Mouse (Mus musculus) embryonic facial prominence, embryonic 12.5 days (tissue): ENCODE measurements around the gene Jund. TPM values are rescaled to one million over a fixed set of nuclear protein-coding genes. Genes with fewer than 3 reads are reported as not detected.

ENCODE experiments used
- ATAC-seq: fragments of 200-750 bp; cut with Nextera tagmentation; 2 replicates; pipeline ENCODE4 v1.8.0; 2017; ENCODE audit not compliant: insufficient number of reproducible peaks, insufficient read depth, low FRiP score, low TSS enrichment
- H3K27ac ChIP-seq: fragments of 300-500 bp; sonication (generic); 2 replicates; pipeline ENCODE4 v1.5.1; 2016; ENCODE audit warnings: mild to moderate bottlenecking
- H3K27me3 ChIP-seq: fragments of 300-500 bp; sonication (generic); 2 replicates; pipeline ENCODE4 v1.6.1; 2016; ENCODE audit warnings: mild to moderate bottlenecking, moderate library complexity
- H3K36me3 ChIP-seq: fragments of 300-500 bp; sonication (generic); 2 replicates; pipeline ENCODE4 v1.6.1; 2016; ENCODE audit warnings: mild to moderate bottlenecking
- H3K4me1 ChIP-seq: fragments of 300-500 bp; sonication (generic); 2 replicates; pipeline ENCODE4 v1.6.1; 2016
- H3K4me2 ChIP-seq: fragments of 300-500 bp; sonication (generic); replicated peaks from 2 replicates; pipeline ENCODE4 v1.6.1; 2016; ENCODE audit warnings: mild to moderate bottlenecking, moderate library complexity
- H3K4me3 ChIP-seq: fragments of 300-500 bp; sonication (generic); 2 replicates; pipeline ENCODE4 v1.5.1; 2016; ENCODE audit warnings: mild to moderate bottlenecking
- H3K9ac ChIP-seq: fragments of 300-500 bp; sonication (generic); 2 replicates; pipeline ENCODE4 v1.6.1; 2016; ENCODE audit warnings: mild to moderate bottlenecking, moderate library complexity
- H3K9me3 ChIP-seq: fragments of 300-500 bp; sonication (generic); 2 replicates; pipeline ENCODE4 v1.6.1; 2016; ENCODE audit warnings: mild to moderate bottlenecking, moderate library complexity
- WGBS: fragments of 180-500 bp; shearing (Covaris S2); methylation state at CpG from one replicate; pipeline ENCODE4 v1.1.7; 2016; 5-methylcytosine and 5-hydroxymethylcytosine counted together
- polyA plus RNA-seq: library from polyadenylated mRNA; unstranded; fragments of >200 nt; fragmentation: Nextera tagmentation; extraction: Ambion mirVana; gene quantifications from 2 replicates; pipeline ENCODE4 v1.2.1, GENCODE M21; 2016

Jund gene
- polyA plus RNA-seq, 1 experiment from 2014 or later, result 150 TPM

DNA sequence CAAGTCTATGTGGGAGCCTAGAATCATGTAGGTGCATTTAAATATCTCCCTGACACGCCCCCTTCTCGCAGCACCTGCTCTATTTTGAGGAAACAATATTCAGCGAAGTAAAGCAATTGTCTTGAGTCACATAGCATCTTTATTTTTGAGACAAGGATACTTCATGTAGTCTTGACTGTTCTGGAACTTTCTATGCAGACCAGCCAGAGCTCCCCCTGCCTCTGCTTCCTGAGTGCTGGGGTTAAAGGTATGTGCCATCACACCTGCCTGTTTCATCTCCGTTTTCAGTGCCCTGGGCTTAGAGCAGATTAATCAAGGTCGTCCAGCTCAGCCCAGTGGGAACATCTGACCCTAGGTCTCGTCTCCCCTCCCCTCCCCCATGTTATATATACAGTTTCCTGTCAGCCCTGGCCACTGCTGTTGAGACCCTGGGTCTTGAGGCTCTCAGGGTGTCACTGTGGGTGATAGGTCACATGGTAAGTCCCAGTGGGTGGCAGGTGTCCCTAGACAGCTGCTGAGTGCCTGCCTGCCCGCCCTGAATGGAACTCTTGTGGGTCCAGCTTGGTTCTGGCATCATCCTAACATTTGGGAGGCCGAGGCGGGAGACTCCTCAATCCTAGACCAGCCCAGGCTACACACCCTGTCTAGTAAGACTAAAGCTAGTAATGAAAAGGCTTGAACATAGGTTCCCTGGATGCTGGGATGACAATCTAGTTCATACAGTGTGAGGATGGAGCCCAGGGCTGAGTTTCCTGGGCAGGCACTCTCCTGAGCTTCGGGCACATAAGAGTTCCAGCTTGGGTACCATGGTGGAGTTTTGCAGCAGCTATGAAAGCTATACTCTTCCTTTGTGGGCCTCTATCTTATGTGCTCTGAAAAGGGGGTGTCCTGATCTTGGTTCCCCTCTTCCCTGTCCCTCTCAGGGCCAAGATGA is 2.6 kb downstream of the Jund start:
- H3K36me3 ChIP-seq, result peaks cover 9% of the 10 kb centered on the region; the same call in 1 of the 2 replicates
- peak overlapping the region; percentile 99 for H3K9ac ChIP-seq
- WGBS, result 55% methylated on average over 10 of the region's 10 CpGs
- H3K4me2 ChIP-seq, result peak overlapping the region; percentile 68
- H3K4me3 ChIP-seq, result peak overlapping the region; percentile 86
- no peaks in the 10 kb centered on the region for H3K27me3 ChIP-seq
- peaks cover 36% of the 10 kb centered on the region for H3K4me1 ChIP-seq
- no peaks in the 10 kb centered on the region for H3K9me3 ChIP-seq
- H3K27ac ChIP-seq, result peak overlapping the region; percentile 98
- ATAC-seq, result no peak

DNA sequence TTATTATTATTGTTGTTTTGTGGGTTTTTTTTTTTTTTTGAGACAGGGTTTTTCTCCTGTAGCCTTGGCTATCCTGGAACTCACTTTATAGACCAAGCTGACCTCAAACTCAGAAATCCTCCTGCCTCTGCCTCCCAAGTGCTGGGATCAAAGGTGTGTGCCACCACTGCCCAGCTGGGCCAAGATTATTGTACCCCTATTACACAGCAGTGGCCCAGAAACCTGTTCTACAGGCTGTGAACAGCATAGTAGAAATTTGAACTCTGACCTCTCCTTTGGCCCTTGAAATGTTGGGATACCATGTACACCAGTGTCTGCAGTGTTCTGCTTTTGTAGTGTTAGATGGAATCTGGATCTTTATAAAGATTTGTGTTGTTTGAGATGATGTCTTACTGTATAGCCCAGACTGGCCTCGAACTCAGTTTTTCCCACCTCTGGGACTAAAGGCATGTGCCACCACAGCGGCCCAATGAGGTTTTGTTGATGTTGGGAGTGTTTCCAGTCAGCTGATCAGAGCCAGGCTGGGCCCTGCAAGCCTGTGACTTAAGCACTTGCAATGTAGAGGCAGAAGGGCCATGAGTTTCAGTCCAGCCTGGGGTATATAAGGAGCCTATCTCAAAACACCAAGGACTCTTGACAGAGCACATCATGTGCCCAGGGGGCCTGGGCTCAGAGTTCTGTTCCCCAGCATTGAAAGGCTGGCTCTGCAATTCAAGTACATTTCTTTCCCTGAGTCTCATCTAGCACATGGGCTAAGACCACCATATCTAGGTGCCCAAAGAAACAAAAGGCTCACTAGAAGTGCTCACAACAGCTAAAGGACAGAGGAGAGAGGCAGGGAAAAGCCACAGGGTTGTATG is 3.5 kb downstream of the Jund start:
- Histone ChIP-seq H3K4me2 (peak overlapping the region; percentile 68; the same call in 1 of the 2 replicates), H3K9ac (no peak overlapping the region)

DNA sequence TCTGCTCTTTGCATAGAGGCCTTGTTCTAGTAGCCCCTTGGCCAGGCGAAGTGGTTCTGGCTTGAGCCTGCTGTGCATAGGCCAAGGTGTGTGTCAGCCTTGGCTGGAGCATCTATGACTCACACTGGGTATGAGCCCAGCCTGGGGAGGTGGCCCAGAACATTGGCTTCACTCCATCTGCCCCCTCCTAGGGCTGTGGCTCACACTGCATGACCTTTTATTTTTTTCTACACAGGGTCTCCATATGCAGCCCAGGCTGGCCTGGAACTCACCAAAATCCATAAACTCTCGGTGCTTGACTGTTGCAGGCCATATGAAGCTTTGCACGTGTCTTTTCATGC is 4.1 kb downstream of the Jund start:
- WGBS, result 84% methylated on average over 3 of the region's 3 CpGs
- Histone ChIP-seq H3K4me3 (no peak overlapping the region), H3K4me1 (peaks cover 22% of the 10 kb centered on the region), H3K27me3 (no peaks in the 10 kb centered on the region), H3K36me3 (peaks cover 9% of the 10 kb centered on the region; the same call in 1 of the 2 replicates), H3K4me2 (no peak overlapping the region), H3K9ac (no peak overlapping the region), H3K9me3 (no peaks in the 10 kb centered on the region), H3K27ac (no peak overlapping the region)
- ATAC-seq, result no peak

More for the DNA sequence above, 3.5 kb downstream of the Jund start:
- no peak overlapping the region for H3K27ac ChIP-seq
- ATAC-seq, result no peak
- H3K27me3 ChIP-seq, result no peaks in the 10 kb centered on the region
- peaks cover 9% of the 10 kb centered on the region; the same call in 1 of the 2 replicates for H3K36me3 ChIP-seq
- WGBS, result 96% methylated on average over 2 of the region's 2 CpGs
- no peaks in the 10 kb centered on the region for H3K9me3 ChIP-seq
- H3K4me1 ChIP-seq, result peaks cover 28% of the 10 kb centered on the region
- H3K4me3 ChIP-seq, result no peak overlapping the region

DNA sequence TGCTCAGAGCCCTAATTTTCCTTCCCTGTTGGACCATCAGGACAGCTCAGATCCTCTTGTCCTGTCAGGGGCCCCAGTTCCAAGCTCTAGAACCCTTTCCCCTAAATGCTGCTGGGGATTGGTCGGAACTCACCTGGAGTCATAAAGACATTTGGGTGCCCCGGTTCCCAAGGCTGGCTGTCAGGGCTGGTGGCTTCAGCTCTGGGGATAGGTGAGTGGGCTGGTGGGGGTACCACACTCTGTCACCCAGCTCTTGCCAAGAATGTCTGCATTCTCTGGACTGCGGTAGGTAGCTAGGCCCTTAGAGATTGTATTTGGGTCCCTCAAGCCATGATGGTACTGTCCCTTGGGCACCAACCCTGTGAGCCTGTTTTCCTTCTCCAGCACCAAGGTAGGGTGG is 4.5 kb downstream of the Jund start, which contains the start of gene Iqcn:
Gene Iqcn, plus strand, starts transcription at position 171 of the 400 bp plus-strand sequence.
- no peak within 1 kb of the TSS for H3K4me3 ChIP-seq
- H3K27me3 ChIP-seq, result no peaks in the 10 kb centered on the region
- peaks cover 9% of the 10 kb centered on the region; the same call in 1 of the 2 replicates for H3K36me3 ChIP-seq
- WGBS, result 89% methylated on average over 3 of the region's 3 CpGs
- no peak within 1 kb of the TSS for H3K27ac ChIP-seq
- H3K4me2 ChIP-seq, result 0 out of 2 replicates have a peak within 1 kb of the TSS, but pooled peaks have one; percentile 68
- no peaks in the 10 kb centered on the region for H3K9me3 ChIP-seq
- peaks cover 17% of the 10 kb centered on the region for H3K4me1 ChIP-seq
- H3K9ac ChIP-seq, result no peak within 1 kb of the TSS
- ATAC-seq, result no peak

DNA sequence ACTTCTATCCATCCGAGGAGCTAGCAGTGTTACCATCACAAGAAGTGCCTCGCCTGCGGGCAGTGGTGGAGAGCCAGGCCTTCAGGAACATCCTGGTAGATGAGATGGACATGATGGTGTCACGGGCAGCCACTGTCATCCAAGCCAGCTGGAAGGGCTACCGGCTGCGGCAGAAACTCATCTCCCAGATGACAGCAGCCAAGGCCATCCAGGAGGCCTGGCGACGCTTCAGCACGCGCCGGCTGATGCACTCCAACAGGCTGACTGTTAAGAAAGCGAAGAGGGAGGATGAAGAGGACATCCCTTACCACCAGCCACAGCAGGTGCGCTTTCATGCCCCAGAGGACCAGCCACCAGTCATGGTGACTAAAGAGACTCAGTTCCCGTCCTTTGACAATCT is 9.5 kb downstream of the Jund start:
- no peaks in the 10 kb centered on the region for H3K4me1 ChIP-seq
- no peaks in the 10 kb centered on the region for H3K27me3 ChIP-seq
- no peak overlapping the region for H3K4me2 ChIP-seq
- no peak overlapping the region for H3K27ac ChIP-seq
- no peak overlapping the region for H3K4me3 ChIP-seq
- no peak overlapping the region for H3K9ac ChIP-seq
- ATAC-seq, result no peak
- no peaks in the 10 kb centered on the region for H3K9me3 ChIP-seq
- 90% methylated on average over 14 of the region's 14 CpGs for WGBS
- peaks cover 3% of the 10 kb centered on the region; the same call in 1 of the 2 replicates for H3K36me3 ChIP-seq

DNA sequence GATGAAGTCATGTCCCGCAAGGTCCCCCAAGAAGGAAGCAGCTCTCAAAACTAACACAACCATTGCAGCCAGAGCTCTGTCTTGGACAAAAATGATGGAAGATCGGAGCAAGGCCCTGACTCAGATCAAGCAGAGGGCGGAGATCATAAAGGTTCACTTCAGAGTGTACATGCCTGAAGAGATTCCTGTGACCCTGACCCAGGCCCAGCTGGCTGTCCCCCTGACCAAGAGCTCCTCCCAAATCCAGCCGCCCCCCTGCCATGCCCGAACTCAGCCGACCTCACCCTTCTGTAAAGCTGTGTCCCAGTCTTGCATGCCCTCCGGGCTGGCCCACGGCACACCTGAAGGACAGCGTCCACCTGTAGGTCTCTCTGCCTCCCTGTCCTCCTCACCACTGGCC is 11.0 kb downstream of the Jund start:
- 85% methylated on average over 9 of the region's 9 CpGs for WGBS
- Histone ChIP-seq H3K9ac (no peak overlapping the region), H3K4me3 (no peak overlapping the region), H3K4me2 (no peak overlapping the region), H3K27ac (no peak overlapping the region), H3K36me3 (no peaks in the 10 kb centered on the region), H3K9me3 (no peaks in the 10 kb centered on the region), H3K4me1 (no peaks in the 10 kb centered on the region), H3K27me3 (no peaks in the 10 kb centered on the region)
- no peak for ATAC-seq

DNA sequence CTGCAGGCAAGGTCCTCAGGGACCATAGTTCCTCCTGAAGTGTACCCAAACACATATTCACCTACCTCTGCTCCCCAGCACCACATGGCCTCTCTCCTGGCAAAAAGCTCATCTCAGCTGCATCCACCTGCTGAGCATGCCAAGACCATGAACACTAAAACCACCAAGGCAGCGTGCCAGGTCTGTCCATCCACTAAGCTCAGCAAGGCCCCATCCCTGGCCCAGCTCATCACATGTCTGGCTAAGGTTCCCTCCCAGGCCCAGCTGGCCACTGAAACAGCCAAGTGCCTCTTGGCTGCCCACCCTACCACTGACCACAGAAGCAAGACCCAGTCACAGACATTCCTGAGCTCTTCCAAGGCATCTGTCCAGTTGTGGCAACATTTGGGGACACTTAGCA is 11.5 kb downstream of the Jund start:
- Histone ChIP-seq H3K9ac (no peak overlapping the region), H3K4me1 (no peaks in the 10 kb centered on the region), H3K36me3 (no peaks in the 10 kb centered on the region), H3K4me3 (no peak overlapping the region), H3K27ac (no peak overlapping the region), H3K9me3 (no peaks in the 10 kb centered on the region), H3K4me2 (no peak overlapping the region), H3K27me3 (no peaks in the 10 kb centered on the region)
- 92% methylated on average over 1 of the region's 1 CpGs for whole genome bisulfite sequencing
- no peak for ATAC-seq

DNA sequence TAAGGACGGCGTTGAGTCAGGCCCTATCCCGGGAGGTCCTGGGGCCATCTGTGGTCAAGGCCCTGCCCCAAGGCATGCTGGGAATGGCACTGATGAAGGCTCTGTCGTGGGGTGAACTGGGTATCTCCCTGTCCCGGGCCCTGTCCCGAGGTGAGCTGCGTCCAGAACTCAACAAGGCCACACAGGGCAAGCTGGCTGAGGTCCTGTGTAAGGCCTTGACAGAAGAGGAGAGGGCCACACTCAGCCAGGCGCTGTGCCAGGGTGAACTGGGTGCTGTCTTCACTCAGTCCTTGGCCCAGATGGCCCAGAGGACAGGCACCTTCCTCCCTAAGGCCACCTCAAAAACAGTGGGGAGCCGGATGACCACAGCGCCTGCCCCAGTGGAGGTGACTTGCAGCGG is 12.3 kb downstream of the Jund start:
- Histone ChIP-seq H3K27ac (no peak overlapping the region), H3K4me3 (no peak overlapping the region), H3K36me3 (no peaks in the 10 kb centered on the region), H3K4me2 (no peak overlapping the region), H3K9ac (no peak overlapping the region), H3K4me1 (no peaks in the 10 kb centered on the region), H3K9me3 (no peaks in the 10 kb centered on the region), H3K27me3 (no peaks in the 10 kb centered on the region)
- ATAC-seq, result no peak
- WGBS, result 75% methylated on average over 11 of the region's 11 CpGs

DNA sequence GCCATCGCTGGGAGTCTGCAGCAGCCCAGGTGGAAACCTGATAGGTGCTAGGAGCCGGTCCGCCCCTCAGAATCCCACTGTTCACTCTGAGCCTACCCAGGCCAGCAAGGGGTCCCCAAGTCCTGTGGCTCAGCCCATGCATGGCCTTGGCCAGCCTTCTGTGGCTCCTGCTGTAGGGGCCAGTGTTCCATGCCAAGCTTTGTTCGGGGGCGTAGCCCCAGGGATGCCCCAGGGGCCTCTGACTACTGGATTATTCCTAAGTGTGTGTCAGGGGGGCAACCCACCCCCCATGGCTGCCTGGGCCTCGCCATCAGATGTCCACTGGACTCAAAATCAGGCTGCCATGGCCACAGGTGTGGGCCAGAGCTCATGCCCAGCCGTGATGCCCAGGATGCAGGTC is 15.2 kb downstream of the Jund start:
- Histone ChIP-seq H3K4me1 (no peaks in the 10 kb centered on the region), H3K27me3 (peaks cover 3% of the 10 kb centered on the region; the same call in 1 of the 2 replicates), H3K4me3 (no peak overlapping the region), H3K27ac (no peak overlapping the region), H3K4me2 (no peak overlapping the region), H3K9ac (no peak overlapping the region), H3K36me3 (no peaks in the 10 kb centered on the region), H3K9me3 (no peaks in the 10 kb centered on the region)
- ATAC-seq, result no peak
- 71% methylated on average over 7 of the region's 7 CpGs for WGBS

DNA sequence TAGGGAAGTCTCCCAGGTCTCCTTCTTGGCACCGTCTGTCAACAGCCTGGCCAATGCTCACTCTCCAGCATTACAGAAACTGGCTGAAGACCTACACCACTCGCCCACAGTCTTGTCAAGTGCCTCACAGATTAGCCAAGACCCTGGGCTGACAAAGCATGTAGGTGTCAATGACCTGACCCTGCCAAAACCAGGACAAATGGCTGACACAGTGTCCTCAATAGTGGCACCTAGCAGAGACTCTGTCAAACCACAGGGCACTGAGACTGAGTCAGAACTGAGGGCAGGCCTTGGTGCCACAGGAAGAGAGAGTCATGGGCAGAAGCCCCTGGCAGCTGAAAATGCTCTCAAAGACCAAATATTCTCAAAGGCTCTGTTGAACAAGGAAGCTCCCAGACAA is 16.3 kb downstream of the Jund start:
- 63% methylated on average over 2 of the region's 2 CpGs for WGBS
- ATAC-seq, result no peak
- Histone ChIP-seq H3K4me3 (no peak overlapping the region), H3K4me2 (no peak overlapping the region), H3K27ac (no peak overlapping the region), H3K9ac (no peak overlapping the region), H3K27me3 (peaks cover 3% of the 10 kb centered on the region; the same call in 1 of the 2 replicates), H3K9me3 (no peaks in the 10 kb centered on the region), H3K36me3 (no peaks in the 10 kb centered on the region), H3K4me1 (no peaks in the 10 kb centered on the region)

DNA sequence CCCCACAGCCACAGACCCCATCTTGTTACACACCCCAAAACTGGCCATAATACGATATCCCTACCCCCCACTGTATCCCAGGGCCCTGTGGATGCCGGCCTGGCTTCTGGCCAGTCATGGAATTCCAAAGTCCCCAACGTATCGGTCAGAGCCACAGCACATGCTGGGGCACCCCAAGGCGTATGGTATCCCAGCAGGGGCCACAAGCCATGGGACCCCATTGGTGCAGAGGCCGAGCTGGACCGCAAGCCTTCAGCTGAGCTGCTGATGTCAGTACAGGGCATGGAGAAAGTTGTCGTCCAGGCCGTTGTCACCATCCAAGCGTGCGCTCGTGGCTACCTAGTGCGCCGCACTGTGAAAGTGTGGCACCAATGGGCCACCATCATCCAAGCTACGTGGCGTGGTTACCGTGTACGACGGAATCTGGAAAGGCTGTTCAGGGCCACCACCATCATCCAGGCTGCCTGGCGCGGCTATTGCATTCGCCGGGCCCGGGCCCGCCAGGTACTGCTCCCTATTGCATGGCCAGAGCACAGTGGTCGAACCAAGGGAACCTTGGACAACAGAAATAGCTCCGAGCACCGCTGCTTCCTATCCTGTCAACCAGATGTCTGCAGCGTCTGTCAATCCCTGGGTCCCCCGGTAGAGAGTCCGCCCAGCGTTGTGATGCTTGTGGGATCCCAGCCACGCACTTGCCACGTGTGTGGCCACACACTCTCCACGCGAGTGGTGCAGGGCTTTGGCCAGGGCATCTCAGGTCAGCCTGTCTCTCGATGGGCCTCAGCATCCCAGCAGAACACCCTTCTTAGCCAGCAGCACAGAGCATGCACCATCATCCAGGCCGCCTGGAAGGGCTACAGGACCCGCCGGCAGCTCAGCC is 18.0 kb downstream of the Jund start:
- WGBS, result 86% methylated on average over 40 of the region's 40 CpGs
- Histone ChIP-seq H3K27me3 (peaks cover 3% of the 10 kb centered on the region; the same call in 1 of the 2 replicates), H3K4me1 (no peaks in the 10 kb centered on the region), H3K9me3 (no peaks in the 10 kb centered on the region), H3K4me2 (no peak overlapping the region), H3K27ac (no peak overlapping the region), H3K4me3 (no peak overlapping the region), H3K9ac (no peak overlapping the region), H3K36me3 (no peaks in the 10 kb centered on the region)
- ATAC-seq, result no peak
